Mouse (Mus musculus) forebrain, embryonic 14.5 days (tissue): Measurements from ENCODE around the gene Fgfrl1. TPM values are rescaled to one million over a fixed set of nuclear protein-coding genes. Genes with fewer than 3 reads are reported as not detected.

Source experiments
- ATAC-seq: fragments of 200-750 bp; cut with Nextera tagmentation; 2 replicates; pipeline ENCODE4 v1.8.0; 2017; ENCODE audit warnings: mild to moderate bottlenecking, moderate library complexity
- DNase-seq: peaks from one replicate; pipeline ENCODE4 v3.0.0-alpha.2; 2015; ENCODE audit warnings: low spot score
- H3K27ac ChIP-seq: fragments of 300-500 bp; sonication (generic); 2 replicates; pipeline ENCODE4 v1.5.1; 2014; ENCODE audit warnings: low read depth, mild to moderate bottlenecking, control low read depth, low read length, moderate library complexity
- H3K27me3 ChIP-seq: fragments of 300-500 bp; sonication (generic); replicated peaks from 2 replicates; pipeline ENCODE4 v1.6.1; 2014; ENCODE audit warnings: low read length, control low read depth, mixed read lengths; ENCODE audit not compliant: control insufficient read depth, insufficient read depth
- H3K36me3 ChIP-seq: fragments of 300-500 bp; sonication (generic); 2 replicates; pipeline ENCODE4 v1.6.1; 2014; ENCODE audit warnings: low read length, control low read depth; ENCODE audit not compliant: control insufficient read depth, insufficient read depth
- H3K4me1 ChIP-seq: fragments of 300-500 bp; sonication (generic); 2 replicates; pipeline ENCODE4 v1.6.1; 2014; ENCODE audit warnings: antibody characterized with exemption, low read length, control low read depth; ENCODE audit not compliant: control insufficient read depth, insufficient read depth
- H3K4me2 ChIP-seq: fragments of 300-500 bp; sonication (generic); 2 replicates; pipeline ENCODE4 v1.6.1; 2014; ENCODE audit warnings: mild to moderate bottlenecking, control low read depth, low read length
- H3K4me3 ChIP-seq: fragments of 300-500 bp; sonication (generic); 2 replicates; pipeline ENCODE4 v1.5.1; 2014; ENCODE audit warnings: low read depth, low read length, control low read depth
- H3K9ac ChIP-seq: fragments of 300-500 bp; sonication (generic); 2 replicates; pipeline ENCODE4 v1.6.1; 2014; ENCODE audit warnings: mild to moderate bottlenecking, low read length, control low read depth, moderate library complexity
- H3K9me3 ChIP-seq: fragments of 300-500 bp; sonication (generic); replicated peaks from 2 replicates; pipeline ENCODE4 v1.6.1; 2016; ENCODE audit warnings: low read length, control low read depth, mixed read lengths; ENCODE audit not compliant: control insufficient read depth
- WGBS: fragments of 180-500 bp; shearing (Covaris S2); extraction: QIAGEN DNeasy Blood & Tissue Kit; methylation state at CpG from one replicate; pipeline ENCODE4 v1.1.7; 2014; 5-methylcytosine and 5-hydroxymethylcytosine counted together
- polyA plus RNA-seq: library from polyadenylated mRNA; unstranded; fragments of >200 nt; fragmentation: Nextera tagmentation; extraction: Ambion mirVana; gene quantifications from 2 replicates; pipeline ENCODE4 v1.2.1, GENCODE M21; 2014

Fgfrl1 gene
- polyA plus RNA-seq, 1 experiment from 2014 or later: 4.3 TPM

DNA sequence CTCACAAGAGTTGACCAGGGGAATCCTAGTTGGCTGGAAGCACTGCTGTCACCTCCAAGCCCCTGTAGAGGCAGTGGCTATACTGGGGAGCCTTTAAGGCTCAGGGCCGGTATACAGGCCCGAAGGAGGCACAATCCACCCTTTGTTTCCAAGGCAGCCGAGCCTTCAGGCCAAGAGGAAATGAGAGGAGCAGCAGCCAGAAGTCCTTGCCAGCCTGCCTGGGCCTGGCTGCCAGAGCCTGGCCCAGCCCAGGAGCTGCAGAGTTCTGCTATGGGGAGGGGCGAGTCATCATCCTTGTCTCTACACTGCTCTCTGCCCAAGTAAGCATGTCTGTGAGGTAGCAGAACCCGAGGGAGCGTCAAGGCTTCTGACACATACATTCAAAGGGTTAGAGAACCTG, 22.0 kb downstream of the Fgfrl1 start:
- Histone ChIP-seq H3K4me2 (no peak overlapping the region), H3K4me3 (no peak overlapping the region), H3K9ac (no peak overlapping the region), H3K36me3 (no peaks in the 10 kb centered on the region), H3K9me3 (no peaks in the 10 kb centered on the region), H3K27ac (no peak overlapping the region), H3K27me3 (no peaks in the 10 kb centered on the region), H3K4me1 (no peaks in the 10 kb centered on the region; the same call in 1 of the 2 replicates)
- ATAC-seq: peak; percentile 34; the same call in 1 of the 2 replicates
- 53% methylated on average over 6 of the region's 6 CpGs for WGBS
- peak; percentile 19 for DNase-seq

DNA sequence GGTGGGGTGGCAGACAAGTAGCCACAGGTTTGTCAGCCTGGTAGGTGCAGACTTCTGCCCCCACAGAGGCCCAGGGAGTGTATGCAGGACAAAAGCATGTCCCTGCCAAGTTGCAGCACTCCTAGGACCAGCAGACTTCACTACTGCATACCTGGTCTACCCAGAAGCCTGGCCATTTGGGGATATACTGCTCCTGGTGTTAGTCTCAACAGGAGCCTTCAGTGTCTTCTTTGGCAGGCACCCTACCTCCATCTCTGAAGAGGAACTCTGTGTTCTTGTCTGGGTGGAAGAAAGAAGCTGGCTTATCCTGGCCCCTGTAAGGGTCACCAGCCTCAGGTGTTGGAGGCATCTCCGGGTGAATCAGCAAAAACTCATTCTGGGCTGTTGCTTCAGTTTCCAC, 23.8 kb downstream of the Fgfrl1 start:
- no peak overlapping the region for H3K27ac ChIP-seq
- H3K27me3 ChIP-seq: no peaks in the 10 kb centered on the region
- WGBS: 78% methylated on average over 1 of the region's 1 CpGs
- H3K4me2 ChIP-seq: no peak overlapping the region
- DNase-seq (no peak), ATAC-seq (no peak)
- H3K4me1 ChIP-seq: no peaks in the 10 kb centered on the region; the same call in 1 of the 2 replicates
- H3K36me3 ChIP-seq: no peaks in the 10 kb centered on the region
- H3K9ac ChIP-seq: no peak overlapping the region
- no peaks in the 10 kb centered on the region for H3K9me3 ChIP-seq
- no peak overlapping the region for H3K4me3 ChIP-seq

DNA sequence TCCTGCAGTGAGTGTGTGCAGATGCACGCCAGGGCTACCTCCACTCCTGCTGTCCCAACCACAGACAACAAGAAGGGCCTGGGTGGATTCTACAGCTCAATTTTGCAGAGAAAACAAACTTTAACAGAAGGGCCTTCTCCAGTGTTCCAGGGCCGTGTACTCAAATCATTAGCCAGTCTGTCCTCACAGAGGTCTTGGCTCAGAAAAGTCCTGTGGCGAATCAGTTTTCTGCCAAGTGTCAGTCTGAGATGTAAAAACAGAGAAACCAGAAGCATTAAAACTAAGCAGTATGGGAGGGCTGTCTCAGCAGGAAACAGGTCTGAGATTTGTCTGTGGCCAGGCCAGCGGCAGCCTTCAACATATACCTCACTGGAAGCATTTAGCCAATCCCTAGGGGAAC, 25.9 kb downstream of the Fgfrl1 start:
- H3K4me1 ChIP-seq: no peaks in the 10 kb centered on the region; the same call in 1 of the 2 replicates
- H3K27me3 ChIP-seq: no peaks in the 10 kb centered on the region
- H3K4me2 ChIP-seq: no peak overlapping the region
- no peak overlapping the region for H3K9ac ChIP-seq
- ATAC-seq: no peak
- no peaks in the 10 kb centered on the region for H3K9me3 ChIP-seq
- no peak overlapping the region for H3K27ac ChIP-seq
- no peaks in the 10 kb centered on the region for H3K36me3 ChIP-seq
- DNase-seq: no peak
- no peak overlapping the region for H3K4me3 ChIP-seq
- 42% methylated on average over 4 of the region's 4 CpGs for WGBS

DNA sequence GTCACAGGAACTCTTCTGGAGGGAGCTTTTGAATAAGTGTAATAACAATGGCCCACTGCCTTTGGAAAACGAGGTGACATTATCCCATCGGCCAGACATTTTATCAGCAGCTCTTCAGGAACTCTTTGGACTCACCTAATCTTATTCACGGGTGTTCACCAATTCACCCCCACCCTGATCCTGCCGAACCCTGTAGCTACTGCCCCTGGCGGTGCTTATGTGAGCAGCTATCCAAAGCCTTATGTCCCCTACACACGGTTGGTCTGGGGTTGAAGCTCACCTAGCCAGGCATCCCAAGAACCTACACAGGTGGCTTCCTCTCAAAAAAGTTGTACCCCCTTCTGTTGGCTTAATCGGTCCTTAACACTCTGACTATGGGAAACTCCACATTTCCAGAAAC, 27.6 kb downstream of the Fgfrl1 start:
- no peak overlapping the region for H3K4me2 ChIP-seq
- no peak overlapping the region for H3K9ac ChIP-seq
- no peak overlapping the region for H3K4me3 ChIP-seq
- ATAC-seq: no peak
- 65% methylated on average over 7 of the region's 7 CpGs for WGBS
- H3K36me3 ChIP-seq: no peaks in the 10 kb centered on the region
- no peaks in the 10 kb centered on the region; the same call in 1 of the 2 replicates for H3K4me1 ChIP-seq
- no peak overlapping the region for H3K27ac ChIP-seq
- DNase-seq: no peak
- no peaks in the 10 kb centered on the region for H3K9me3 ChIP-seq
- H3K27me3 ChIP-seq: no peaks in the 10 kb centered on the region

DNA sequence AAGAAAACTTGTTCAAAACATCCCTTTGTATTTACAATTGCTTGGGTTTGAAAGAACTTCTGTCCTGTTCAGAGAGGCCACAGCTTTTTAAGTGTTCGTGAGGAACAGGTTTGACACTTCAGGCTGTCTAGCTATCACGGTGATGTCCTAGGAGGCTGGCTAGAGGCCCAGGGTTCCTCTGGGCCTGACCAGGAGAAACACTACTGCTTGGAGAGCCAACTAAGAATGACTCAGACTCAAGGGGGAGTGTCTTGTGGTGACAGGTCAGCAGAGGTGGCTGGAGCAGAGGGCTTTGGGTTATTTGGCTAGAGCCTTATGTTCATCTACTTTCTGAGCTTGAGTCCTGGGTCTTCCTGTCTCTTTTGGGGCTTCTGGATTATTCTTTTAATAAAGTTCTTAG, 31.8 kb downstream of the Fgfrl1 start:
- H3K9ac ChIP-seq: no peak overlapping the region
- DNase-seq: no peak
- no peaks in the 10 kb centered on the region for H3K4me1 ChIP-seq
- no peak overlapping the region for H3K27ac ChIP-seq
- H3K4me3 ChIP-seq: no peak overlapping the region
- H3K36me3 ChIP-seq: no peaks in the 10 kb centered on the region
- no peaks in the 10 kb centered on the region for H3K9me3 ChIP-seq
- WGBS: 69% methylated on average over 2 of the region's 2 CpGs
- H3K27me3 ChIP-seq: no peaks in the 10 kb centered on the region
- no peak for ATAC-seq
- no peak overlapping the region for H3K4me2 ChIP-seq

DNA sequence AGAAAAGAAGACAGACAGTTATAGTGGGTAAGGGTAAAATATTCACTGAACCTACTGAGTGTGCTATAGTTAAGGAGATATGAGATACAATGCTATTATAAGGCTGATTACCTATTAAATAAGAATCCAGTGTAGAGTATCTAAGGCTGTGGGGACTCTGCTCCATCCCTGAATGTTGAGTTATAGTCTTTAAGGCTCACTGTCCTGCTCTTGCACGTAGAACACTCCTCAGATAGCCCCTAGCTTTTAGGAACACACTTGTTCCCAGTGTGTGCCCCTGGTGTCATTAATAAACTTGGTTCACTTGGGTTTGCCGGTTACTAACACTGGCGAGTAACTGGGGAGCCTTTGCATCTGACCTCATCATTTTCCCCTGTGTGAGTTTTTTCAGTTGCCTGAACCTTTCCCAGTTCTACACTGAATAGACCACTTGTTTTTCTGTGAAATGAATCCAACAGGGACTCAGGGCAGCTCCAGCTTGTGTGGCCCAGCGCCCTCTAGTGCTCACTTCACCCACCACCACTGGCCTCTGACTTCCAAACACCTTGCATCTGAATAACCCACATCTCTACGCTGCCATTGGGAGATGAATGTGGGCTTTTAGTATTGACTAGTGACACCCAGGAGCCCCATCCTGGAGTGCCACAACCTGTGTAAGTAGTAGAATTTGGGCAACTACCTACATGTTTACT, 34.5 kb downstream of the Fgfrl1 start:
- ATAC-seq (peak; percentile 90), DNase-seq (peak; percentile 79)
- Histone ChIP-seq H3K4me1 (no peaks in the 10 kb centered on the region), H3K9me3 (no peaks in the 10 kb centered on the region), H3K36me3 (no peaks in the 10 kb centered on the region), H3K4me3 (no peak overlapping the region), H3K27me3 (no peaks in the 10 kb centered on the region), H3K27ac (no peak overlapping the region), H3K9ac (no peak overlapping the region), H3K4me2 (no peak overlapping the region)
- 18% methylated on average over 5 of the region's 5 CpGs for WGBS

DNA sequence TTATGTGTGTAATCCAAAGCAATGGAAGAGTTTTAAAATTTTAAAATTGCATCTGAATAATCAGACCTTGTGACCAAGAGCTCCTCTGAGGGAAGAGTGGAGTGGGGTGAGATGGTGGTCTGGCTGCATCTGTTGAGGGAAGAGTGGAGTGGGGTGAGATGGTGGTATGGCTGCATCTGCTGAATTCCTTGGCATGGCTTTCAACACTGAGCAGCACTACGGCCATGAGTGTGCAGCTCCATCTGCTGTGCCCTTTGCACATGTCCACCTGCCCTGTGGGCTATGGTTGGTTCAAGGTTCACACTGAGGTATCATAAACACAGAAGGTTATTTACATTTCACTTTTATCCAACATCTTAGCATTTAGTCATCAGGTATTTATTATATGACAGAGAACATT, 35.2 kb downstream of the Fgfrl1 start:
- H3K4me3 ChIP-seq: no peak overlapping the region
- H3K27ac ChIP-seq: no peak overlapping the region
- no peak overlapping the region for H3K4me2 ChIP-seq
- WGBS: 90% methylated on average over 1 of the region's 1 CpGs
- no peak overlapping the region for H3K9ac ChIP-seq
- no peaks in the 10 kb centered on the region for H3K36me3 ChIP-seq
- no peak for ATAC-seq
- DNase-seq: no peak
- no peaks in the 10 kb centered on the region for H3K27me3 ChIP-seq
- no peaks in the 10 kb centered on the region for H3K9me3 ChIP-seq
- H3K4me1 ChIP-seq: no peaks in the 10 kb centered on the region

DNA sequence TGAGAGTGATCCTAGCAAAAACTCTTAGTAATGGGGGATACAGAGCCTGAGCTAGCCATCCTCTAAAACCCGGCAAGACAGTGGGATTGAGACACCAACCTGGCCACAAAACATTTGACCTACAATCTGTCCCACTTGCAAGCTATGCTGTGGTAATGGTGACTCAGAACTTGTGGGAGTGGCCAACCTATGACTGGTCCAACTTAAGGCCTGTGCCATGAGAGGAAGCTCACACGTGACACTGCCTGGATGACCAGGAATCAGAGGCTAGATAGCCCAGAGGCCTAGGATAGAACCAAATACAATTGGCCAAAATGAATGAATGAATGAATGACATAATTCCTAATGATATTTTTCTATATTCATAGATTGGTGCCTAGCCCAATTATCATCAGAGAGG, 49.7 kb downstream of the Fgfrl1 start:
- Histone ChIP-seq H3K4me2 (no peak overlapping the region), H3K4me1 (no peaks in the 10 kb centered on the region), H3K9ac (no peak overlapping the region), H3K27ac (no peak overlapping the region), H3K27me3 (no peaks in the 10 kb centered on the region), H3K9me3 (no peaks in the 10 kb centered on the region), H3K4me3 (no peak overlapping the region), H3K36me3 (no peaks in the 10 kb centered on the region)
- ATAC-seq (no peak), DNase-seq (no peak)
- WGBS: 84% methylated on average over 2 of the region's 2 CpGs

DNA sequence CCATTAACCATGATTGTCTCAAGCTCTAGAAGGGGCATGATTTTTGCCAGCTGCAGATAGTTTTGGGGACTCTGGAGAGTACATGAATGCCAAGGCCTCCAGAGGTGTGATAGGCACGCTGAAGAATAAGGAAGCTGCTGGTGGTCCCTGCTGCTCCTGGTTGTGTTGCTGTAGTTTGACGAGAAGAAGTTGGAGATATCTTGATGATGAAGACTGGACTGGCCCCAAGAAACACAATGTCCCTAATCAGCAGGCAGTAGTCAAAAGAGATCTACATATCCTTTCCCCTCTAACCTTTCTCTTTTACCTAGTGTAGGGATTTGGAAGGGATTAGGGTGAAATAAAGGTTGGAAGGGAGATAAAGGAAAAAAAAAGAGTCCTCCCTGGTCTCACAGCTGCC, 50.4 kb downstream of the Fgfrl1 start:
- Histone ChIP-seq H3K9ac (no peak overlapping the region), H3K27me3 (no peaks in the 10 kb centered on the region), H3K4me1 (no peaks in the 10 kb centered on the region), H3K36me3 (no peaks in the 10 kb centered on the region), H3K4me2 (no peak overlapping the region), H3K9me3 (no peaks in the 10 kb centered on the region), H3K27ac (no peak overlapping the region), H3K4me3 (no peak overlapping the region)
- no peak for DNase-seq
- no peak for ATAC-seq
- WGBS: 75% methylated on average over 2 of the region's 2 CpGs
